Comparison of ENCODE assay signal across 8 mouse cellular contexts in the genomic region with DNA sequence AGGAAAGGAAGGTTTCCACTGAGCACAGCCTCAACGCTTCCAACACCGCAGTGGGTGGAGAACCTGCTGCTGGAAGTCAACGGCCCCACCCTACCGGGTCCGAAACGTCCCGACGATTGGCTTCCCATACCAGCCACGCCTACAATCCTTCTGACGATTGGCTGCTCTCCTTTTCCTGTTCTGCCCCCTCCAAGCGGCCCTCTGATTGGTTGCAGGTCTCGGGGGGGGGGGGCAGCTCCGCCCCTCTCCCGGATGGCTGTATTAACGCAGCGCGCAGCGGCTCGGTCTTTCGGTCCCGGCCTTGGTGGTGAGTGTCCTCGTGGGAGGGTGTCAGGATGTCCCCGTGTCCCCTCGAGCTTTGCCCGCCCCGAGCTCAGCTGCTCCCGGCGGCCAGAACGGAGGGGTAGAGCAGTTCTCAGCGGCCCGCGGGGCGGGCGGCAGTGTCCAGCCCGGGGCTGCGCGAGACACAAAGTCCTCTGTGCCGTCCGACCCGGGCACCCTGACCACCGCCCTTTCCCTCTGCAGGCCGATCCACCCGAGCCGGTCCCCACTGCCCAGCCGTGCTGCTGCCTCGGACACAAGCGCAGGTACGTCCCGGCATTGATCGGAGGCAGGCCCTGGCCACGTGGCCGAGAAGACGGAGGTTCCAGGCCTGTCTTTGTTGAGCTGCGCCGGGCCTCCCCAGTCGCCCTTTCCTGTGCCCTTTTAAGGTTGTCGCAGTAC. TPM values are rescaled to one million over a fixed set of nuclear protein-coding genes. Genes with fewer than 3 reads are reported as not detected.
DNase-seq lines count a peak whose midpoint lies in the region; ATAC-seq and TF ChIP-seq lines count a peak whose summit lies in the region.

No protein-coding gene starts in this region.

- peaks cover 0 to 29% of the 10 kb centered on the region in 2 experiments; a peak in 2 of 4 replicates for H3K4me1 ChIP-seq in CH12.LX (ENCODE audit: control insufficient read depth in 1 of 2, insufficient read depth in 2 of 2)
- 0 out of 2 replicates have a peak, but pooled peaks cover 2% of the 10 kb centered on the region for H3K4me1 ChIP-seq in forebrain, embryonic 11.5 days (replicated peaks; ENCODE audit: control insufficient read depth, insufficient read depth, low read length)
- H3K4me1 ChIP-seq in heart, embryonic 16.5 days (ENCODE audit: control insufficient read depth, insufficient read depth, low read length) = peaks cover 14% of the 10 kb centered on the region
- H3K4me1 ChIP-seq in liver, embryonic 15.5 days (replicated peaks) = peaks cover 25% of the 10 kb centered on the region
- peaks cover 14% of the 10 kb centered on the region for H3K4me1 ChIP-seq in neural tube, embryonic 12.5 days

- peak overlapping the region; percentile 93 for H3K4me2 ChIP-seq in CH12.LX (ENCODE audit: insufficient read depth, low read depth, poor library complexity, severe bottlenecking)
- H3K4me2 ChIP-seq in forebrain, embryonic 11.5 days (ENCODE audit: low read depth, low read length, severe bottlenecking) = peak overlapping the region; percentile 75
- H3K4me2 ChIP-seq in heart, embryonic 16.5 days (ENCODE audit: low read depth, low read length) = peak overlapping the region; percentile 89
- H3K4me2 ChIP-seq in liver, embryonic 15.5 days = peak overlapping the region; percentile 95
- H3K4me2 ChIP-seq in neural tube, embryonic 12.5 days (replicated peaks) = peak overlapping the region; percentile 82

- TF ChIP-seq POLR2A in CH12.LX (IDR thresholded peaks at IDR 0.05; ENCODE audit: low read depth, low read length) = peak; percentile 99

- H3K9me3 ChIP-seq in CH12.LX (replicated peaks; ENCODE audit: low read length) = no peaks in the 10 kb centered on the region
- no peaks in the 10 kb centered on the region for H3K9me3 ChIP-seq in forebrain, embryonic 11.5 days (ENCODE audit: control insufficient read depth, low read length)
- no peaks in the 10 kb centered on the region for H3K9me3 ChIP-seq in heart, embryonic 16.5 days (replicated peaks; ENCODE audit: control insufficient read depth, low read length)
- no peaks in the 10 kb centered on the region for H3K9me3 ChIP-seq in liver, embryonic 15.5 days (replicated peaks)
- no peaks in the 10 kb centered on the region for H3K9me3 ChIP-seq in neural tube, embryonic 12.5 days

- peak overlapping the region; percentile 48 for H3K27ac ChIP-seq in CH12.LX (ENCODE audit: insufficient read depth, low read depth)
- H3K27ac ChIP-seq in forebrain, embryonic 11.5 days (ENCODE audit: low read depth, low read length) = peak overlapping the region; percentile 64; the same call in 1 of the 2 replicates
- H3K27ac ChIP-seq in heart, embryonic 16.5 days (ENCODE audit: low read length) = peak overlapping the region; percentile 96
- peak overlapping the region; percentile 76 for H3K27ac ChIP-seq in liver, embryonic 15.5 days (replicated peaks)
- H3K27ac ChIP-seq in neural tube, embryonic 12.5 days = peak overlapping the region; percentile 65; the same call in 1 of the 2 replicates

- dilution Hi-C loops in CH12.LX (cut with MboI; ENCODE audit: extremely low pct_ligation_motif_present, extremely low pct_unique_long_range_greater_than_20kb, low sequenced_read_pairs) = no loop called here

- no peaks in the 10 kb centered on the region for H3K27me3 ChIP-seq in CH12.LX (replicated peaks)
- no peaks in the 10 kb centered on the region for H3K27me3 ChIP-seq in forebrain, embryonic 11.5 days (ENCODE audit: control insufficient read depth, insufficient read depth, low read length)
- H3K27me3 ChIP-seq in heart, embryonic 16.5 days (ENCODE audit: control insufficient read depth, insufficient read depth, low read length) = no peaks in the 10 kb centered on the region
- no peaks in the 10 kb centered on the region for H3K27me3 ChIP-seq in liver, embryonic 15.5 days
- no peaks in the 10 kb centered on the region for H3K27me3 ChIP-seq in neural tube, embryonic 12.5 days (replicated peaks)

- peak; percentile 98 for DNase-seq in CH12.LX (ENCODE audit: extremely low read depth)
- peak; percentile 95 for DNase-seq in c-Kit-positive CD71-positive TER-119-negative erythroid progenitor cells, embryonic 14.5 days (ENCODE audit: low read depth)
- peak; percentile 96 for DNase-seq in forebrain, embryonic 11.5 days (ENCODE audit: low spot score)
- DNase-seq in kidney, postnatal 36 days = peak; percentile 95 to 99
- peak; percentile 97 for DNase-seq in telencephalon, adult 2 months (ENCODE audit: low read depth, low spot score)

- H3K4me3 ChIP-seq in CH12.LX (replicated peaks in 1 of 3; ENCODE audit: low read depth in 2 of 3, low read length in 2 of 3, poor library complexity in 1 of 3) = peak overlapping the region; percentile 73 to 99 (median 93)
- peak overlapping the region; percentile 92 for H3K4me3 ChIP-seq in forebrain, embryonic 11.5 days (ENCODE audit: low read depth, low read length)
- peak overlapping the region; percentile 91 for H3K4me3 ChIP-seq in heart, embryonic 16.5 days (ENCODE audit: low read length)
- H3K4me3 ChIP-seq in liver, embryonic 15.5 days (replicated peaks) = peak overlapping the region; percentile 85
- H3K4me3 ChIP-seq in neural tube, embryonic 12.5 days = peak overlapping the region; percentile 95

- peak; percentile 97 for ATAC-seq in forebrain, embryonic 11.5 days (replicated peaks; ENCODE audit: low FRiP score)
- peak; percentile 99 for ATAC-seq in heart, embryonic 16.5 days (replicated peaks; ENCODE audit: extremely low read depth, insufficient read depth, low FRiP score)
- peak; percentile 98 for ATAC-seq in liver, embryonic 15.5 days (ENCODE audit: insufficient read depth)
- peak; percentile 98 for ATAC-seq in neural tube, embryonic 12.5 days (ENCODE audit: low FRiP score, low read depth)

- peaks cover 17% of the 10 kb centered on the region for H3K79me2 ChIP-seq in CH12.LX (replicated peaks; ENCODE audit: control insufficient read depth, extremely low read depth, insufficient read depth, poor library complexity, severe bottlenecking)

- H3K9ac ChIP-seq in CH12.LX (ENCODE audit: insufficient read depth, low read depth) = peak overlapping the region; percentile 85
- H3K9ac ChIP-seq in forebrain, embryonic 11.5 days (ENCODE audit: low read length) = peak overlapping the region; percentile 99
- peak overlapping the region; percentile 99 for H3K9ac ChIP-seq in heart, embryonic 16.5 days (ENCODE audit: low read length)
- peak overlapping the region; percentile 87 for H3K9ac ChIP-seq in liver, embryonic 15.5 days
- H3K9ac ChIP-seq in neural tube, embryonic 12.5 days = peak overlapping the region; percentile 99

- TF ChIP-seq EP300 in CH12.LX (IDR thresholded peaks at IDR 0.05; ENCODE audit: low read length) = no peak

- no peak for TF ChIP-seq RAD21 in CH12.LX (IDR thresholded peaks at IDR 0.05; ENCODE audit: low read depth, low read length)

- in situ Hi-C loops in CH12.LX (cut with MboI; ENCODE audit: low pct_ligation_motif_present, low pct_unique_long_range_greater_than_20kb, low sequenced_read_pairs) = no loop called here

- H3K36me3 ChIP-seq in CH12.LX (replicated peaks in 1 of 2; ENCODE audit: control insufficient read depth in 1 of 2, insufficient read depth in 1 of 2, low read length in 1 of 2) = peaks cover 3 to 39% of the 10 kb centered on the region in 2 experiments
- peaks cover 8% of the 10 kb centered on the region for H3K36me3 ChIP-seq in forebrain, embryonic 11.5 days (ENCODE audit: control insufficient read depth, insufficient read depth, low read length)
- H3K36me3 ChIP-seq in heart, embryonic 16.5 days (ENCODE audit: control insufficient read depth, insufficient read depth) = peaks cover 13% of the 10 kb centered on the region
- H3K36me3 ChIP-seq in liver, embryonic 15.5 days (replicated peaks) = peaks cover 7% of the 10 kb centered on the region
- peaks cover 23% of the 10 kb centered on the region for H3K36me3 ChIP-seq in neural tube, embryonic 12.5 days

- under 1% methylated on average over 57 of the region's 57 CpGs for WGBS in forebrain, embryonic 11.5 days
- WGBS in heart, embryonic 16.5 days = under 1% methylated on average over 57 of the region's 57 CpGs
- under 1% methylated on average over 57 of the region's 57 CpGs for WGBS in liver, embryonic 15.5 days (ENCODE audit: insufficient replicate concordance)
- WGBS in neural tube, embryonic 12.5 days = under 1% methylated on average over 57 of the region's 57 CpGs

- no peak for TF ChIP-seq CTCF in CH12.LX (conservative IDR thresholded peaks at IDR 0.05 in 1 of 2, IDR thresholded peaks at IDR 0.05 in 1 of 2; ENCODE audit: low read depth in 2 of 2, low read length in 2 of 2)

TF ChIP-seq in CH12.LX, 34 proteins besides CTCF, POLR2A, EP300 and RAD21 (continues in another document):
- TF ChIP-seq ETS1 (conservative IDR thresholded peaks at IDR 0.05; ENCODE audit: low read depth, low read length) (no peak), SIN3A (IDR thresholded peaks at IDR 0.05; ENCODE audit: low read length) (peak; percentile 61; the same call in 1 of the 2 replicates), PAX5 (IDR thresholded peaks at IDR 0.05; ENCODE audit: low read length) (no peak), MAFK (IDR thresholded peaks at IDR 0.05; ENCODE audit: insufficient replicate concordance, low read length) (no peak), ZKSCAN1 (IDR thresholded peaks at IDR 0.05; ENCODE audit: borderline replicate concordance, low read depth, low read length) (no peak), IRF4 (IDR thresholded peaks at IDR 0.05; ENCODE audit: low read depth, low read length) (no peak; the same call in 1 of the 2 replicates), E2F4 (IDR thresholded peaks at IDR 0.05; ENCODE audit: insufficient replicate concordance, low read depth, low read length) (no peak), JUND (conservative IDR thresholded peaks at IDR 0.05; ENCODE audit: low read depth, low read length) (no peak), POLR2AphosphoS2 (IDR thresholded peaks at IDR 0.05; ENCODE audit: low read depth, low read length) (peak; percentile 97), MAX (IDR thresholded peaks at IDR 0.05; ENCODE audit: low read length) (peak; percentile 82), USF2 (conservative IDR thresholded peaks at IDR 0.05; ENCODE audit: low read depth, low read length) (no peak), ELF1 (IDR thresholded peaks at IDR 0.05; ENCODE audit: low read depth, low read length) (peak; percentile 81), NELFE (IDR thresholded peaks at IDR 0.05; ENCODE audit: low read depth, low read length) (peak; percentile 98), ZC3H11A (IDR thresholded peaks at IDR 0.05; ENCODE audit: low read depth, low read length) (no peak), RCOR1 (conservative IDR thresholded peaks at IDR 0.05; ENCODE audit: low read depth, low read length) (no peak)

RNA-seq across cellular contexts. Expression of a gene that starts 24.8 kb away (rescaled TPM):
- 5.1 and 6.6 TPM in 2 replicates for total RNA-seq in CH12.LX (2012; rRNA removed)
- 16.3 and 18.1 TPM in 2 replicates for total RNA-seq in CH12.LX (2014; rRNA removed)
- 12.7 and 15.6 TPM in 2 replicates for polyA plus RNA-seq in CH12.LX (2012; ENCODE audit: insufficient read length, low read depth)
- polyA plus RNA-seq in forebrain, embryonic 11.5 days (2014; fragmentation: Nextera tagmentation; extraction: Ambion mirVana) = 33.5 and 36.2 TPM in 2 replicates
- polyA plus RNA-seq in heart, embryonic 16.5 days (2015; fragmentation: Nextera tagmentation; extraction: Ambion mirVana) = 27.8 and 31.3 TPM in 2 replicates
- polyA plus RNA-seq in liver, embryonic 15.5 days (2015; fragmentation: Nextera tagmentation; extraction: Ambion mirVana) = 19.6 and 20.9 TPM in 2 replicates
- polyA plus RNA-seq in neural tube, embryonic 12.5 days (2016; fragmentation: Nextera tagmentation; extraction: Ambion mirVana) = 27.1 and 27.8 TPM in 2 replicates

Comparison
In these comparisons a context has a peak if more than half of its experiments do, and no peak if none do; other contexts are left out.
1. Peak in every context shown above with its lines: DNase-seq, ATAC-seq, H3K4me3 ChIP-seq and H3K27ac ChIP-seq.